ENCODE assay signal across 13 mouse cellular contexts in genomic region chr2:165949719-165950118, GRCm38 (mm10). TPM values are rescaled to one million over a fixed set of nuclear protein-coding genes. Genes with fewer than 3 reads are reported as not detected.
A peak's percentile ranks its signal among the peaks of the same experiment; 100 is the strongest.
DNase-seq lines count a peak whose midpoint lies in the region; ATAC-seq and TF ChIP-seq lines count a peak whose summit lies in the region.
"Had no signal": no experiment of that assay in that cellular context is flagged by ENCODE, and none has a peak within 500 bp of the region (broad histone marks: within the 10 kb centered on the region; RNA-seq: fewer than 3 reads in every experiment).

No protein-coding gene starts in this region.

- no peaks in the 10 kb centered on the region for H3K79me2 ChIP-seq in macrophage (ENCODE audit: inconsistent target)

- 31% methylated on average over 3 of the region's 3 CpGs for WGBS in lung, postnatal 0 days
- WGBS in lung, adult 2 months, result 41% methylated on average over 3 of the region's 3 CpGs
- WGBS in macrophage (ENCODE audit: missing documents), result 0% methylated on average over 3 of the region's 3 CpGs

- TF ChIP-seq POLR2A in lung, adult 2 months (IDR thresholded peaks at IDR 0.05; ENCODE audit: borderline replicate concordance, extremely low read depth, low read depth, low read length), result no peak

- H3K36me3 ChIP-seq in lung, postnatal 0 days (ENCODE audit: insufficient read depth, low read length), result no peaks in the 10 kb centered on the region
- H3K36me3 ChIP-seq in macrophage (ENCODE audit: inconsistent target), result no peaks in the 10 kb centered on the region
- H3K36me3 ChIP-seq: limb, embryonic 12.5 days had no signal

- no peak for ATAC-seq in lung, postnatal 0 days
- peak; percentile 33 for ATAC-seq in activated CD4-positive, CD25-positive, alpha-beta regulatory T cell, adult 4 months

- no peak overlapping the region for H3K4me2 ChIP-seq in lung, postnatal 0 days (replicated peaks; ENCODE audit: low read depth, low read length)
- H3K4me2 ChIP-seq: limb, embryonic 12.5 days had no signal

- H3K9ac ChIP-seq in lung, postnatal 0 days (replicated peaks; ENCODE audit: low read depth), result no peak overlapping the region
- H3K9ac ChIP-seq: limb, embryonic 12.5 days had no signal

- no peak overlapping the region for H3K4me3 ChIP-seq in lung, postnatal 0 days (ENCODE audit: low read depth, low read length)
- H3K4me3 ChIP-seq in lung, adult 2 months (replicated peaks; ENCODE audit: extremely low read depth, low read depth, low read length), result no peak overlapping the region
- no peak overlapping the region for H3K4me3 ChIP-seq in macrophage (ENCODE audit: inconsistent target)
- H3K4me3 ChIP-seq: limb, embryonic 12.5 days had no signal

- H3K4me1 ChIP-seq in lung, postnatal 0 days (ENCODE audit: insufficient read depth, low read depth, low read length), result no peaks in the 10 kb centered on the region
- H3K4me1 ChIP-seq in lung, adult 2 months (ENCODE audit: control insufficient read depth, insufficient read depth, low read length), result peaks cover 6% of the 10 kb centered on the region; the same call in 1 of the 2 replicates

- TF ChIP-seq EP300 in lung, postnatal 0 days (IDR thresholded peaks at IDR 0.05), result no peak

- H3K27me3 ChIP-seq in lung, postnatal 0 days (replicated peaks; ENCODE audit: insufficient read depth, low read length), result no peaks in the 10 kb centered on the region
- H3K27me3 ChIP-seq: limb, embryonic 12.5 days had no signal

- no peak for TF ChIP-seq CTCF in lung, postnatal 0 days (IDR thresholded peaks at IDR 0.05)
- no peak for TF ChIP-seq CTCF in lung, adult 2 months (IDR thresholded peaks at IDR 0.05; ENCODE audit: insufficient read depth, low read length)

- DNase-seq in lung, postnatal 0 days (ENCODE audit: low spot score), result peak; percentile 20
- DNase-seq in lung, adult 2 months, result no peak
- DNase-seq in thymus, postnatal 36 days, result peak; percentile 67 to 82
- no peak for DNase-seq in yolk sac, embryonic 10.5 days (ENCODE audit: low spot score)
- no peak for DNase-seq in embryo, embryonic 9.5 days (ENCODE audit: extremely low spot score)
- DNase-seq: embryo, embryonic 11 days; gastrocnemius, postnatal 36 days; heart, postnatal 4 days; kidney, adult 2 months; lung, postnatal 14 days had no signal

- H3K9me3 ChIP-seq in lung, postnatal 0 days (ENCODE audit: low read length), result no peaks in the 10 kb centered on the region
- H3K9me3 ChIP-seq: limb, embryonic 12.5 days had no signal

- H3K27ac ChIP-seq in lung, postnatal 0 days (ENCODE audit: low read length), result no peak overlapping the region
- peak overlapping the region; percentile 60 for H3K27ac ChIP-seq in macrophage
- H3K27ac ChIP-seq: limb, embryonic 12.5 days had no signal

RNA-seq across cellular contexts. Expression of gene Ncoa3, which starts 42.7 kb away (rescaled TPM):
- polyA plus RNA-seq in lung, postnatal 0 days (2015; fragmentation: Nextera tagmentation; extraction: Ambion mirVana), result 8.5 and 10.4 TPM in 2 replicates
- polyA plus RNA-seq in lung, adult 2 months (2012; rRNA removed), result 35.3 and 40.3 TPM in 2 replicates
- 10 to 100 TPM; 65.2 to 65.3 TPM for polyA plus RNA-seq in activated CD4-positive, CD25-positive, alpha-beta regulatory T cell, adult 4 months (2017; shearing (Covaris generic))
- total RNA-seq in macrophage (2018; cell fraction: chromatin; rRNA removed), result 100 to 1,000 TPM in 23 of 26 experiments, 10 to 100 TPM in 3; 62.1 to 293 (median 204) TPM
- 100 to 1,000 TPM in 3 of 26 experiments, 10 to 100 TPM in 23; 52.7 to 107 (median 91.0) TPM for total RNA-seq in macrophage (2018; cell fraction: cytosol; rRNA removed)
- 100 to 1,000 TPM in 21 of 26 experiments, 10 to 100 TPM in 5; 76.5 to 218 (median 154) TPM for total RNA-seq in macrophage (2018; cell fraction: nucleus; rRNA removed)
- polyA plus RNA-seq in macrophage (2018), result 48.3 to 71.1 TPM (median 65.0 TPM) in 3 replicates

RNA-seq across cellular contexts. Expression of gene Zmynd8, which starts 50.9 kb away (rescaled TPM):
- polyA plus RNA-seq in lung, postnatal 0 days (2015; fragmentation: Nextera tagmentation; extraction: Ambion mirVana), result 30.7 and 32.1 TPM in 2 replicates
- polyA plus RNA-seq in lung, adult 2 months (2012; rRNA removed), result 25.3 and 29.8 TPM in 2 replicates
- 10 to 100 TPM; 41.1 to 48.5 TPM for polyA plus RNA-seq in activated CD4-positive, CD25-positive, alpha-beta regulatory T cell, adult 4 months (2017; shearing (Covaris generic))
- total RNA-seq in macrophage (2018; cell fraction: chromatin; rRNA removed), result 100 to 1,000 TPM; 113 to 715 (median 441) TPM
- total RNA-seq in macrophage (2018; cell fraction: cytosol; rRNA removed), result 100 to 1,000 TPM in 8 of 26 experiments, 10 to 100 TPM in 18; 32.1 to 112 (median 96.4) TPM
- 100 to 1,000 TPM in 22 of 26 experiments, 10 to 100 TPM in 4; 57.9 to 347 (median 193) TPM for total RNA-seq in macrophage (2018; cell fraction: nucleus; rRNA removed)
- 52.3 to 95.5 TPM (median 75.2 TPM) in 3 replicates for polyA plus RNA-seq in macrophage (2018)

Comparison
In these comparisons a context has a peak if more than half of its experiments do, and no peak if none do; other contexts are left out.
1. DNase-seq: peak in lung, postnatal 0 days (single experiment) and thymus, postnatal 36 days (2 of 2); none in lung, adult 2 months (single experiment), yolk sac, embryonic 10.5 days (single experiment) and embryo, embryonic 9.5 days (single experiment).